Mouse (Mus musculus) kidney, adult 2 months (tissue): ENCODE data around the gene Mtmr14.

Experiments used
- CTCF ChIP-seq: fragments of 200-500 bp; conservative IDR thresholded peaks from 2 replicates; pipeline ENCODE4 v1.5.1; 2011; ENCODE audit warnings: low read depth, mild to moderate bottlenecking, control low read depth, low read length, moderate library complexity, mixed read lengths; ENCODE audit not compliant: insufficient read depth, insufficient read length
- POLR2A ChIP-seq: fragments of 200-500 bp; IDR thresholded peaks from one replicate; pipeline ENCODE4 v1.6.1; 2011; ENCODE audit warnings: low read depth, low read length, control low read depth

DNA sequence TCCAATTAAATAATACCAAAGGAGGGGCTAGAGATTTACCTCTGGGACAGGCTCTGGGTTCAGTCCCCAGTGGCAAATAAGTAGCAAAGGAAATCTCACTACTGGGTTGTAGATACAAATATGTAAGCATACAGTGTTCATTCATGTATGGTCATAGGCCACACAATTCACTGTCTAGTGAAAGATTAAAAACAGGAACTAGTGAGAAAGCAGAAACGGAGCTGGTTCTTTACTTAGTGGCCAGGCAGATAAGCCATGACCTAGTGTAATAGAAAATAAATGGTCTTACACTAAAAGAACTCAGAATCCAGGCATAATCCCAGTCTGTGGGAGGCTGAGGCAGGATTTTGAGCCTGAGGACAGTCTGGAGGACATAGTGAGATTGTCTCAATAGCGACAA, 7.9 kb downstream of the Mtmr14 start:
- TF ChIP-seq POLR2A (no peak), CTCF (no peak)
